Mouse (Mus musculus) forebrain, postnatal 0 days (tissue): ENCODE measurements at regions not wholly inside any gene's neighbourhood (a gene's known extent, or its start where the extent isn't known, plus 50 kb on each side); places are given as distances from the start of the nearest gene placed in this dataset.

Source experiments
- ATAC-seq: fragments of 200-750 bp; cut with Nextera tagmentation; 2 replicates; pipeline ENCODE4 v1.8.0; 2017; ENCODE audit warnings: mild to moderate bottlenecking, moderate library complexity
- DNase-seq: peaks from one replicate; pipeline ENCODE4 v3.0.0-alpha.2; 2015
- H3K27ac ChIP-seq: fragments of 300-500 bp; sonication (generic); 2 replicates; pipeline ENCODE4 v1.5.1; 2014; ENCODE audit warnings: low read depth, mild to moderate bottlenecking, antibody characterized with exemption, low read length, moderate library complexity, mixed read lengths
- H3K27me3 ChIP-seq: fragments of 300-500 bp; sonication (generic); 2 replicates; pipeline ENCODE4 v1.6.1; 2014; ENCODE audit warnings: mild to moderate bottlenecking, low read length, mixed read lengths; ENCODE audit not compliant: insufficient read depth
- H3K36me3 ChIP-seq: fragments of 300-500 bp; sonication (generic); 2 replicates; pipeline ENCODE4 v1.6.1; 2014; ENCODE audit warnings: mild to moderate bottlenecking, moderate library complexity; ENCODE audit not compliant: insufficient read depth
- H3K4me1 ChIP-seq: fragments of 300-500 bp; sonication (generic); 2 replicates; pipeline ENCODE4 v1.6.1; 2014; ENCODE audit warnings: antibody characterized with exemption; ENCODE audit not compliant: insufficient read depth
- H3K4me2 ChIP-seq: fragments of 300-500 bp; sonication (generic); 2 replicates; pipeline ENCODE4 v1.6.1; 2014; ENCODE audit warnings: low read depth, mild to moderate bottlenecking, moderate library complexity
- H3K4me3 ChIP-seq: fragments of 300-500 bp; sonication (generic); 2 replicates; pipeline ENCODE4 v1.5.1; 2014; ENCODE audit warnings: low read depth, low read length, mixed read lengths
- H3K9ac ChIP-seq: fragments of 300-500 bp; sonication (generic); 2 replicates; pipeline ENCODE4 v1.6.1; 2014; ENCODE audit warnings: mild to moderate bottlenecking
- H3K9me3 ChIP-seq: fragments of 300-500 bp; sonication (generic); 2 replicates; pipeline ENCODE4 v1.6.1; 2016; ENCODE audit warnings: low read length
- CTCF ChIP-seq: sonication (generic); IDR thresholded peaks from 2 replicates; pipeline ENCODE4 v1.5.1; 2016; ENCODE audit warnings: antibody characterized with exemption, control low read depth, low read depth
- WGBS: fragments of 180-500 bp; shearing (Covaris S2); extraction: QIAGEN DNeasy Blood & Tissue Kit; methylation state at CpG from one replicate; pipeline ENCODE4 v1.1.7; 2014; 5-methylcytosine and 5-hydroxymethylcytosine counted together

- ATAC-seq (no peak), DNase-seq (no peak)
- no peak overlapping the region for H3K27ac ChIP-seq
- H3K27me3 ChIP-seq, result no peaks in the 10 kb centered on the region
- TF ChIP-seq CTCF, result no peak
- WGBS, result 89% methylated on average over 3 of the region's 3 CpGs
- H3K9me3 ChIP-seq, result no peaks in the 10 kb centered on the region
- no peak overlapping the region for H3K9ac ChIP-seq
- H3K36me3 ChIP-seq, result no peaks in the 10 kb centered on the region
- H3K4me1 ChIP-seq, result no peaks in the 10 kb centered on the region
- H3K4me3 ChIP-seq, result no peak overlapping the region
- no peak overlapping the region for H3K4me2 ChIP-seq
These were observed 782.7 kb upstream of the Lrrc6 start for GRCm38 (mm10) chr15:67283275-67283972.

- H3K27ac ChIP-seq, result no peak overlapping the region
- H3K9me3 ChIP-seq, result no peaks in the 10 kb centered on the region
- TF ChIP-seq CTCF, result no peak
- H3K4me2 ChIP-seq, result no peak overlapping the region
- no peaks in the 10 kb centered on the region for H3K36me3 ChIP-seq
- WGBS, result 77% methylated on average over 1 of the region's 1 CpGs
- no peaks in the 10 kb centered on the region for H3K27me3 ChIP-seq
- no peaks in the 10 kb centered on the region for H3K4me1 ChIP-seq
- DNase-seq (no peak), ATAC-seq (no peak)
- no peak overlapping the region for H3K4me3 ChIP-seq
- H3K9ac ChIP-seq, result no peak overlapping the region
These were observed 778.2 kb upstream of the Lrrc6 start for GRCm38 (mm10) chr15:67278869-67279268.

- no peak overlapping the region for H3K4me2 ChIP-seq
- H3K9me3 ChIP-seq, result no peaks in the 10 kb centered on the region
- no peak for DNase-seq
- TF ChIP-seq CTCF, result no peak
- no peak for ATAC-seq
- no peak overlapping the region for H3K9ac ChIP-seq
- no peaks in the 10 kb centered on the region for H3K27me3 ChIP-seq
- no peak overlapping the region for H3K27ac ChIP-seq
- H3K4me3 ChIP-seq, result no peak overlapping the region
- no peaks in the 10 kb centered on the region for H3K4me1 ChIP-seq
- no peaks in the 10 kb centered on the region for H3K36me3 ChIP-seq
These were observed 774.3 kb upstream of the Lrrc6 start for GRCm38 (mm10) chr15:67275058-67275457.

- H3K27ac ChIP-seq, result no peak overlapping the region
- no peaks in the 10 kb centered on the region for H3K9me3 ChIP-seq
- no peak overlapping the region for H3K9ac ChIP-seq
- no peak overlapping the region for H3K4me2 ChIP-seq
- no peak overlapping the region for H3K4me3 ChIP-seq
- DNase-seq, result no peak
- no peaks in the 10 kb centered on the region for H3K36me3 ChIP-seq
- WGBS, result 96% methylated on average over 2 of the region's 2 CpGs
- no peaks in the 10 kb centered on the region for H3K27me3 ChIP-seq
- H3K4me1 ChIP-seq, result no peaks in the 10 kb centered on the region
- no peak for TF ChIP-seq CTCF
- ATAC-seq, result no peak
These were observed 771.7 kb upstream of the Lrrc6 start for GRCm38 (mm10) chr15:67272397-67272796.

GRCm38 (mm10) chr15:67263723-67264122 lies 763.0 kb upstream of the Lrrc6 start:
- Histone ChIP-seq H3K9me3 (no peaks in the 10 kb centered on the region), H3K4me2 (no peak overlapping the region), H3K9ac (no peak overlapping the region), H3K27ac (no peak overlapping the region), H3K36me3 (no peaks in the 10 kb centered on the region), H3K4me3 (no peak overlapping the region), H3K27me3 (no peaks in the 10 kb centered on the region), H3K4me1 (no peaks in the 10 kb centered on the region)
- no peak for ATAC-seq
- no peak for TF ChIP-seq CTCF
- 68% methylated on average over 6 of the region's 6 CpGs for WGBS
- DNase-seq, result no peak

- no peak overlapping the region for H3K9ac ChIP-seq
- 79% methylated on average over 2 of the region's 2 CpGs for WGBS
These were observed 762.6 kb upstream of the Lrrc6 start for GRCm38 (mm10) chr15:67263313-67263712.

GRCm38 (mm10) chr15:67262269-67262668 lies 761.6 kb upstream of the Lrrc6 start:
- no peak for ATAC-seq
- 96% methylated on average over 2 of the region's 2 CpGs for WGBS
- no peak for DNase-seq
- H3K4me3 ChIP-seq, result no peak overlapping the region
- no peak for TF ChIP-seq CTCF
- no peak overlapping the region for H3K27ac ChIP-seq
- no peak overlapping the region for H3K9ac ChIP-seq
- no peaks in the 10 kb centered on the region for H3K36me3 ChIP-seq
- H3K27me3 ChIP-seq, result no peaks in the 10 kb centered on the region
- H3K4me1 ChIP-seq, result no peaks in the 10 kb centered on the region
- no peak overlapping the region for H3K4me2 ChIP-seq
- no peaks in the 10 kb centered on the region for H3K9me3 ChIP-seq

More at GRCm38 (mm10) chr15:67263313-67263712, 762.6 kb upstream of the Lrrc6 start:
- no peak overlapping the region for H3K4me3 ChIP-seq
- H3K4me1 ChIP-seq, result no peaks in the 10 kb centered on the region
- no peak for TF ChIP-seq CTCF
- H3K4me2 ChIP-seq, result no peak overlapping the region
- no peak for ATAC-seq
- H3K27ac ChIP-seq, result no peak overlapping the region
- H3K9me3 ChIP-seq, result no peaks in the 10 kb centered on the region
- DNase-seq, result no peak
- H3K36me3 ChIP-seq, result no peaks in the 10 kb centered on the region
- no peaks in the 10 kb centered on the region for H3K27me3 ChIP-seq
